Mouse (Mus musculus) midbrain, embryonic 16.5 days (tissue): ENCODE data around the gene Kmt5b. TPM values are rescaled to one million over a fixed set of nuclear protein-coding genes. Genes with fewer than 3 reads are reported as not detected.

Experiments used
- ATAC-seq: fragments of 200-750 bp; cut with Nextera tagmentation; 2 replicates; pipeline ENCODE4 v1.8.0; 2017; ENCODE audit warnings: moderate TSS enrichment
- H3K27ac ChIP-seq: fragments of 300-500 bp; sonication (generic); 2 replicates; pipeline ENCODE4 v1.5.1; 2014; ENCODE audit warnings: mild to moderate bottlenecking, low read length, mixed read lengths
- H3K27me3 ChIP-seq: fragments of 300-500 bp; sonication (generic); 2 replicates; pipeline ENCODE4 v1.6.1; 2014; ENCODE audit warnings: low read depth, low read length, mixed read lengths; ENCODE audit not compliant: control insufficient read depth, insufficient read depth
- H3K36me3 ChIP-seq: fragments of 300-500 bp; sonication (generic); 2 replicates; pipeline ENCODE4 v1.6.1; 2014; ENCODE audit warnings: mild to moderate bottlenecking, low read length, moderate library complexity, mixed read lengths; ENCODE audit not compliant: control insufficient read depth, insufficient read depth
- H3K4me1 ChIP-seq: fragments of 300-500 bp; sonication (generic); 2 replicates; pipeline ENCODE4 v1.6.1; 2014; ENCODE audit warnings: mild to moderate bottlenecking, low read length, mixed read lengths; ENCODE audit not compliant: control insufficient read depth, insufficient read depth
- H3K4me2 ChIP-seq: fragments of 300-500 bp; sonication (generic); 2 replicates; pipeline ENCODE4 v1.6.1; 2014; ENCODE audit warnings: mild to moderate bottlenecking, low read length, mixed read lengths
- H3K4me3 ChIP-seq: fragments of 300-500 bp; sonication (generic); 2 replicates; pipeline ENCODE4 v1.5.1; 2014; ENCODE audit warnings: low read depth, mild to moderate bottlenecking, low read length, moderate library complexity, mixed read lengths
- H3K9ac ChIP-seq: fragments of 300-500 bp; sonication (generic); 2 replicates; pipeline ENCODE4 v1.6.1; 2014; ENCODE audit warnings: low read depth, low read length, mixed read lengths
- H3K9me3 ChIP-seq: fragments of 300-500 bp; sonication (generic); replicated peaks from 2 replicates; pipeline ENCODE4 v1.6.1; 2014; ENCODE audit warnings: mild to moderate bottlenecking, low read length, mixed read lengths; ENCODE audit not compliant: control insufficient read depth, poor library complexity, severe bottlenecking
- WGBS: fragments of 180-500 bp; shearing (Covaris S2); extraction: QIAGEN DNeasy Blood & Tissue Kit; methylation state at CpG from one replicate; pipeline ENCODE4 v1.1.7; 2014; 5-methylcytosine and 5-hydroxymethylcytosine counted together
- polyA plus RNA-seq: library from polyadenylated mRNA; unstranded; fragments of >200 nt; fragmentation: Nextera tagmentation; extraction: Ambion mirVana; gene quantifications from 2 replicates; pipeline ENCODE4 v1.2.1, GENCODE M21; 2015

The Kmt5b gene
- polyA plus RNA-seq, 1 experiment from 2014 or later, result 50.3 TPM

DNA sequence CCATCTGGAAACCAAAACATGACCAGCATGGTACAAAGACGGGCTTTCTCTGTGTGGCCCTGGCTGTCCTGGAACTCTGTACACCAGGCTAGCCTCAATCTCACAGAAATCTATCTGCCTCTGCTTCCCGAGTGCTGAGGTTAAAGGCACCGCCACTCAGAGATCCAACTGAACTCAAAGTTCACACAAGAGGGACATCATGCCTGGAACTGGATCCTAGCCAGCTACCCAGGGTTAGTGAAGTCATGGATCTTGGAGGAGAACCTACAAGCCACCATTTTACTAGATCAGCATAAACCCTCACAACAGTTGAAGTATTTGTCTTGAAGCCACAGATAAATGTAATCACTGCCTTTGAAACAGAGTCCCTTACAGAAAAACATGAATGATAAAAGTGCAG lies 31.2 kb upstream of the Kmt5b start:
- Histone ChIP-seq H3K4me2 (no peak overlapping the region), H3K4me1 (no peaks in the 10 kb centered on the region), H3K9me3 (no peaks in the 10 kb centered on the region), H3K9ac (no peak overlapping the region), H3K27me3 (no peaks in the 10 kb centered on the region), H3K36me3 (no peaks in the 10 kb centered on the region), H3K4me3 (no peak overlapping the region), H3K27ac (no peak overlapping the region)
- ATAC-seq, result no peak
- 92% methylated on average over 3 of the region's 3 CpGs for WGBS

DNA sequence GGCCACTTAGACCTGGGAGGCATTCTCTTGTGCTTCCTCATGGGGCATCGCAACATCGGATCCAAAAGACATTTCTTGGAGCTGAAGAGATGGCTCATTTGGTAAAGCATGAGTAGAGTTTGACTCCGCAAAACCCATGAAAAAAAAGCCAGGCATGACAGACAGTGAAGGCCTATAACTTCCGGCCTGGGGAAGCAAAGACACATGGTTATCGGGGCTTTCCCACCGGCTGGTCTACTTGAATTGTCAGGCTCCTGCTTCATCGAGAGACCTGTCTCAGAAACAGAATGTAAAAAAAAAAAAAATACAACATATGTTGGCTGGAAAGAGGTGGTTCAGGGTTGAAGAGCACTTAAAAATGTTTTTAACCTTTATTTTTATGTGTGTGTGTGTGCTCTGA lies 27.6 kb upstream of the Kmt5b start:
- H3K9me3 ChIP-seq, result no peaks in the 10 kb centered on the region

DNA sequence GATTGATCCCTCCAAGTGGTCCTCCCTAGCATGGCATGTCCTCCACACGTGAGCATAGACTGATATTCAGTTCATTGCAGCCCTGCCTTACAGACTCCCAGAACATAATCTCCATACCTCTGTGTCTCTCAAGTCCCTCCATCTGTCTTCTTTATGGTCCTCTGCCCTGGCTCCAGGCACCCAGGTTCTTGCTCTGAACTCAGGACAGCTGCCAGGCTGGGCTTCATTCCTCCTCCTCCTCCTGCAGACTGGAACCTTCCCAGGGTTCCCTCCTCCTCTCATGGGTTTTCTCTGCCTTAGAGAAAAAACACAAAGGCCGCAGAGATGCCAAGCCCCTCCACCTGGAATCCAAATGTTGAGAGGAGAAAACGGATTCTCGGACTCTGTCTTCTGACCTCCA lies 24.5 kb upstream of the Kmt5b start:
- ATAC-seq, result 0 out of 2 replicates have a peak, but pooled peaks have one; percentile 44
- H3K9me3 ChIP-seq, result no peaks in the 10 kb centered on the region
- H3K27me3 ChIP-seq, result no peaks in the 10 kb centered on the region
- H3K4me2 ChIP-seq, result peak overlapping the region; percentile 70
- peak overlapping the region; percentile 36; the same call in 1 of the 2 replicates for H3K9ac ChIP-seq
- peak overlapping the region; percentile 20; the same call in 1 of the 2 replicates for H3K4me3 ChIP-seq
- H3K27ac ChIP-seq, result peak overlapping the region; percentile 81
- H3K4me1 ChIP-seq, result peaks cover 15% of the 10 kb centered on the region
- 31% methylated on average over 4 of the region's 4 CpGs for WGBS
- H3K36me3 ChIP-seq, result no peaks in the 10 kb centered on the region

More for the DNA sequence above, 27.6 kb upstream of the Kmt5b start:
- no peaks in the 10 kb centered on the region for H3K36me3 ChIP-seq
- no peak overlapping the region for H3K27ac ChIP-seq
- WGBS, result 95% methylated on average over 7 of the region's 7 CpGs
- H3K4me3 ChIP-seq, result no peak overlapping the region
- peaks cover 14% of the 10 kb centered on the region for H3K4me1 ChIP-seq
- no peaks in the 10 kb centered on the region for H3K27me3 ChIP-seq
- no peak overlapping the region for H3K4me2 ChIP-seq
- no peak for ATAC-seq
- H3K9ac ChIP-seq, result no peak overlapping the region

DNA sequence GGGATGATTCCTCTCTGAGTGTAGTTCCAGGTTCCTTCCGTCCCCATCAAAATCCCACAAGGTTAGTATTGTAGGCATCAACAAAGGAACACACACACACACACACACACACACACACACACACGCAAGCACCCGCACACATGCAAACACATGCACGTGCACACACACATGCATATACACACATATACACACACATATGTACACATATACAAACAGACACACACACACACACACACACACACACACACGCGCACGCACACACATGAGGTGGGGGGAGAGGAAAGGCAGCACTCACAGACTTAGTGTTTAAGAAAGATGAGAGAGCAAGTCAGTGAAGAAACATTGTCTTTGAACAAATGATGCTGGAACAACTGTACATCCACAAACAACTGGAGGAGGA lies 23.9 kb upstream of the Kmt5b start:
- WGBS, result 72% methylated on average over 7 of the region's 7 CpGs
- Histone ChIP-seq H3K36me3 (no peaks in the 10 kb centered on the region), H3K9me3 (no peaks in the 10 kb centered on the region), H3K4me3 (peak overlapping the region; percentile 61), H3K27ac (peak overlapping the region; percentile 68), H3K4me2 (peak overlapping the region; percentile 70), H3K4me1 (peaks cover 15% of the 10 kb centered on the region), H3K9ac (peak overlapping the region; percentile 91), H3K27me3 (no peaks in the 10 kb centered on the region)
- peak; percentile 69; the same call in 1 of the 2 replicates for ATAC-seq

DNA sequence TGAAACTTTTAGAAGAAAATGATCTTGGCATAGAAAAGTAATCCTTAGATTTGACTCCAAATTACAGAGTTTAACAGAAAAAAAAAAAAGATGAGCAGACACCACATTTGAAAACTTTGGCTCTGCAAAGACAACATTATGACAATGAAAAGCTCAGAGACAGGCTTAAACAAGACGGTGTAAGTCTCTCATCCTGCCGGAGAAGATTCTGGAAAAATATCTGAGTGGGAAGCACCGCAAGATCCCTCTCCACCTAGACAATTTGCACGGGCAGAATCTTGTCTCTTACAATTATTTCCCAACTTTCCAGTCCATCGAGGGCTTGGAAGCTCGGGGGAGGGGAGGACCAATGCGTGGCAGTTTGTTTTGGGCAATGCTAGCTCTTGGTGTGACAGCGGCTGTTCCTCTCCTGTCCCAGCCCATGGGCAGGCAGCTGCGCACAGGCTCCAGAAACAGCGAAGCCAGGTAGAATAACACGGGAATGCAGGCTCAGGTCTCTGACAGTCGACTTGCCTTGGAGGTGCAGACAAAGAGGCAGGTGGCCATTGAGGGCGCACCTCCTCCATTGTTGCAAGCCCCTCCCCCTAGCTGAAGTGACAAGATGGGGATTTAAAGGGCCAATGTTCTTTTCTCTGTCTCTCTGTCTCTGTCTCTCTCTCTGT lies 23.2 kb upstream of the Kmt5b start:
- H3K27ac ChIP-seq, result peak overlapping the region; percentile 98
- peak overlapping the region; percentile 61 for H3K4me3 ChIP-seq
- peak; percentile 89 for ATAC-seq
- peak overlapping the region; percentile 91 for H3K9ac ChIP-seq
- H3K4me2 ChIP-seq, result peak overlapping the region; percentile 70
- peaks cover 15% of the 10 kb centered on the region for H3K4me1 ChIP-seq
- H3K36me3 ChIP-seq, result no peaks in the 10 kb centered on the region
- WGBS, result under 1% methylated on average over 13 of the region's 13 CpGs
- H3K9me3 ChIP-seq, result no peaks in the 10 kb centered on the region
- H3K27me3 ChIP-seq, result no peaks in the 10 kb centered on the region

DNA sequence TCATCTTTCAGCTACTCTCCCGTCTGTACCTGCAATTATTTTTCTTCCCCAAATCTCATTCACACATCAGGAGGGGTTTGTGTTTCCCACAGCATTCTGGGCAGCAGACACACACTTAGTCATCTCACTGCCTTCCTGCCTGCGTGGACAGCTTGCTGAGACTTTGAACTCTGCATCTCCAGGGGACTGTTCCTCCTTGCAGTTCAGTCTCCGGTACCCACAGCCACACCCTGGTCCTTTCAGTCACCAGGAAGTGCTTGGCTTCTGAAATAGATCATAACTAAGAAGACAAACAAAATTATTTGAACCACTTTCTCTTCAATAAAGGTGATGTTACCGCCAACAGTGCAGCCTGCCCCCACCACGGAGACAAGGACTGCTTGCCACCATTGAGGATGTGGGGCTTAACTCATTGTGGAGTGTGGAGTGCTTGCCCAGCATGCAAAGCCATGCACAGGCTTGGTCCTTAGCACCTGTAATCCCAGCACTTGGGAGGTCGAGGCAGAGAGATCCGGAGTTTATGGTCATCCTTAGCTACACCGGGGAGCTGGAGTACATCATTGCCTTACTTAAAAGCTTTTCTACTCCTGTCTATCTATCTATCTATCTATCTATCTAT lies 14.5 kb upstream of the Kmt5b start:
- ATAC-seq, result no peak
- H3K27me3 ChIP-seq, result no peaks in the 10 kb centered on the region
- 61% methylated on average over 8 of the region's 8 CpGs for WGBS

DNA sequence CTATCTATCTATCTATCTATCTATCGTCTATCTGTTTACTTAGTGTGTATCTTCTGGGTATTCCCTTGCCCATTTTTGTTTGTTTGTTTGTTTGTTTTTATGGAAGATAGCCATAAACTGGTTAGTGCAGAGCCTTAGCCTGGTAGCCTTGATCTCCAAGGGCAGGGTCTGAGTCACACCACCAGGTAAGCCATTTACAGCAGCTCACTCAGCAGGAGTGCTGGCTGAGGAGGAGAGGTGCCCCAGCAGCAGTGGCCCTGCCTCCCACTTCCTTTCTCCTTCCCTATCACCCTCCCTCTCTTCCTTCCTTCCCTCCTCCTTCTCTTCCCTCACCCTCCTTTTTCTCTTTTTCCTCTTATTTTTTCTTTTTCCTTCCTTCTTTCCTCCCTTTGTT lies 14.0 kb upstream of the Kmt5b start:
- Histone ChIP-seq H3K27ac (no peak overlapping the region), H3K4me2 (no peak overlapping the region), H3K9ac (no peak overlapping the region), H3K9me3 (no peaks in the 10 kb centered on the region), H3K4me1 (no peaks in the 10 kb centered on the region), H3K36me3 (no peaks in the 10 kb centered on the region), H3K27me3 (no peaks in the 10 kb centered on the region), H3K4me3 (no peak overlapping the region)
- WGBS, result 89% methylated on average over 1 of the region's 1 CpGs
- no peak for ATAC-seq

More for the DNA sequence above, 14.5 kb upstream of the Kmt5b start:
- Histone ChIP-seq H3K4me2 (no peak overlapping the region), H3K4me1 (no peaks in the 10 kb centered on the region), H3K36me3 (no peaks in the 10 kb centered on the region), H3K4me3 (no peak overlapping the region), H3K9ac (no peak overlapping the region), H3K27ac (no peak overlapping the region), H3K9me3 (no peaks in the 10 kb centered on the region)

DNA sequence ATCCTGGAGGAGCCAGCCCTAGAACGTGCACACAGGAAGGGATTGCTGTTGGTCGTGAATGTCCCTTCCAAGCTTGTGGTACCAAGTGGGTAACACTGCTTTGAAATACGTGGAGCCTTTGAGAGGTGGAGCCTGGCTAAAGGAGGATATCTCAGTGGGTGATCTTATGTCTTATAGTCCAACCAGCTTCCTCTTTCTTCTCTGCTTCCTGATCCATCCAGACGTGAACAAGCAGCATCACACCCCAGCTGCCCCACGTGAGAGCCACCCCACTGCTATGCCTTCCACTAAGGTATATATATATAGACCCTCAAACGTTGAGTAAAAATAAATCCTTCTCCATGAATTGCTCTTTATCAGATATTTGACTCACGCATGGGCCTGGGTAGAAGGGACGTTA lies 13.5 kb upstream of the Kmt5b start:
- Histone ChIP-seq H3K4me3 (no peak overlapping the region), H3K4me1 (no peaks in the 10 kb centered on the region), H3K27ac (no peak overlapping the region), H3K9ac (no peak overlapping the region), H3K4me2 (no peak overlapping the region), H3K36me3 (no peaks in the 10 kb centered on the region), H3K27me3 (no peaks in the 10 kb centered on the region), H3K9me3 (no peaks in the 10 kb centered on the region)
- no peak for ATAC-seq
- WGBS, result 62% methylated on average over 8 of the region's 8 CpGs

DNA sequence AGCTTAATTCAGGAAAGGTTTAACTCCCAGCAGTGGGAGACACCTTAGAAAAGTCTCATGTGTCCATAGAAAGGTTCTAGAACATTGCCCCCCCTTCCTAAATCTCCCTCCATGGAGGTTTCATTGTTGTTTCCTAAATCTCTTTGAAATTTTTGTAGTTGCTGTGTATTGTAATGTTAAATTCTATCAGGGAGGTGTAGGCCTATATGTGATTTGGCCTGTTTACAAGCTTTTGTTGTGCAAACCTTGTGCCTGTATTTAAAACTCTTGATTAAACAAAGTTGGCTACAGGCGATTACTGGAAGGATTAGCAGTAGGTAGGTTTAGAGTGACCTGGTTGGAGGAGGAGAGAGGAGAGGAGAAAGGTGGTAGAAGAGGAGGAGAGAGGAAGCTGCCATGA lies 9.4 kb upstream of the Kmt5b start:
- H3K9ac ChIP-seq, result no peak overlapping the region
- H3K4me2 ChIP-seq, result no peak overlapping the region
- ATAC-seq, result no peak
- 50% methylated on average over 1 of the region's 1 CpGs for WGBS
- no peak overlapping the region for H3K4me3 ChIP-seq
- no peaks in the 10 kb centered on the region for H3K36me3 ChIP-seq
- no peaks in the 10 kb centered on the region for H3K27me3 ChIP-seq
- H3K9me3 ChIP-seq, result no peaks in the 10 kb centered on the region; the same call in 1 of the 2 replicates
- H3K4me1 ChIP-seq, result no peaks in the 10 kb centered on the region
- H3K27ac ChIP-seq, result no peak overlapping the region
